Mouse (Mus musculus) CH12.LX (cell line): ENCODE results near the gene Dab1. TPM values are rescaled to one million over a fixed set of nuclear protein-coding genes. Genes with fewer than 3 reads are reported as not detected.

ENCODE experiments used
- DNase-seq: peaks from one replicate; pipeline ENCODE4 v3.0.0-alpha.2; 2013; ENCODE audit errors: extremely low read depth
- H3K27ac ChIP-seq: 2 replicates; pipeline ENCODE4 v1.5.1; 2012; ENCODE audit warnings: low read depth, mild to moderate bottlenecking, control low read depth, moderate library complexity; ENCODE audit not compliant: insufficient read depth
- H3K27me3 ChIP-seq: replicated peaks from 2 replicates; pipeline ENCODE3; 2012; ENCODE audit warnings: inconsistent platforms
- H3K36me3 ChIP-seq, 2 experiments: replicated peaks in 1 of 2; 2 replicates each; pipeline versions ENCODE3 to v1.6.1; 2012; ENCODE audit warnings: inconsistent platforms in 1 of 2, low read length in 1 of 2, mild to moderate bottlenecking in 1 of 2, mixed read lengths in 1 of 2, moderate library complexity in 1 of 2; ENCODE audit not compliant: control insufficient read depth in 1 of 2, insufficient read depth in 1 of 2
- H3K4me1 ChIP-seq, 2 experiments: 2 replicates each; pipeline ENCODE4 v1.6.1; 2012; ENCODE audit warnings: inconsistent platforms in 1 of 2, moderate library complexity in 1 of 2; ENCODE audit not compliant: insufficient read depth in 2 of 2, control insufficient read depth in 1 of 2
- H3K4me2 ChIP-seq: 2 replicates; pipeline ENCODE4 v1.6.1; 2012; ENCODE audit warnings: low read depth, mild to moderate bottlenecking, control low read depth; ENCODE audit not compliant: poor library complexity, insufficient read depth, severe bottlenecking
- H3K4me3 ChIP-seq, 3 experiments: fragments of 150-350 bp in 1 of 3; sonication (generic) in 1 of 3; replicated peaks in 1 of 3; 2 replicates each; pipeline versions ENCODE3 to v1.5.1; 2011 to 2012; ENCODE audit warnings: low read depth in 2 of 3, low read length in 2 of 3, mild to moderate bottlenecking in 2 of 3, moderate library complexity in 2 of 3, control low read depth in 1 of 3, improper control_type of control experiment in 1 of 3, inconsistent platforms in 1 of 3, mixed read lengths in 1 of 3; ENCODE audit not compliant: poor library complexity in 1 of 3
- H3K79me2 ChIP-seq: replicated peaks from 2 replicates; pipeline ENCODE4 v1.6.1; 2012; ENCODE audit warnings: mild to moderate bottlenecking, moderate library complexity; ENCODE audit not compliant: control insufficient read depth, poor library complexity, insufficient read depth, severe bottlenecking; ENCODE audit errors: extremely low read depth
- H3K9ac ChIP-seq: 2 replicates; pipeline ENCODE4 v1.6.1; 2012; ENCODE audit warnings: low read depth, mild to moderate bottlenecking, control low read depth, moderate library complexity; ENCODE audit not compliant: insufficient read depth
- H3K9me3 ChIP-seq: replicated peaks from 2 replicates; pipeline ENCODE3; 2012; ENCODE audit warnings: low read length, inconsistent platforms, mixed read lengths
- CTCF ChIP-seq, 2 experiments: IDR thresholded peaks in 1 of 2; conservative IDR thresholded peaks in 1 of 2; 2 replicates each; pipeline ENCODE4 v1.5.1; 2011 to 2012; ENCODE audit warnings: low read depth in 2 of 2, low read length in 2 of 2, improper control_type of control experiment in 1 of 2, inconsistent platforms in 1 of 2, mild to moderate bottlenecking in 1 of 2, moderate library complexity in 1 of 2
- E2F4 ChIP-seq: IDR thresholded peaks from 2 replicates; pipeline ENCODE4 v1.6.1; 2011; ENCODE audit warnings: low read depth, low read length, improper control_type of control experiment; ENCODE audit not compliant: insufficient replicate concordance
- GABPA ChIP-seq: IDR thresholded peaks from 2 replicates; pipeline ENCODE4 v1.6.1; 2012; ENCODE audit warnings: low read depth, low read length, improper control_type of control experiment, inconsistent platforms; ENCODE audit not compliant: insufficient replicate concordance
- IRF4 ChIP-seq: IDR thresholded peaks from 2 replicates; pipeline ENCODE4 v1.6.1; 2014; ENCODE audit warnings: low read depth, mild to moderate bottlenecking, inconsistent platforms, low read length, improper control_type of control experiment
- JUN ChIP-seq: IDR thresholded peaks from 2 replicates; pipeline ENCODE4 v1.6.1; 2011; ENCODE audit warnings: low read depth, mild to moderate bottlenecking, low read length, improper control_type of control experiment, moderate library complexity; ENCODE audit not compliant: insufficient read depth
- MAX ChIP-seq: IDR thresholded peaks from 2 replicates; pipeline ENCODE4 v1.6.1; 2011; ENCODE audit warnings: low read length, improper control_type of control experiment
- MAZ ChIP-seq: IDR thresholded peaks from 2 replicates; pipeline ENCODE4 v1.6.1; 2012; ENCODE audit warnings: low read depth, mild to moderate bottlenecking, inconsistent platforms, low read length, improper control_type of control experiment, moderate library complexity
- MEF2A ChIP-seq: IDR thresholded peaks from 2 replicates; pipeline ENCODE4 v1.6.1; 2014; ENCODE audit warnings: low read depth, mild to moderate bottlenecking, inconsistent platforms, low read length, improper control_type of control experiment, borderline replicate concordance
- MXI1 ChIP-seq: IDR thresholded peaks from 2 replicates; pipeline ENCODE4 v1.6.1; 2011; ENCODE audit warnings: mild to moderate bottlenecking, low read depth, low read length, improper control_type of control experiment
- POLR2A ChIP-seq: IDR thresholded peaks from 2 replicates; pipeline ENCODE4 v1.6.1; 2011; ENCODE audit warnings: low read depth, mild to moderate bottlenecking, improper control_type of control experiment, low read length
- POLR2AphosphoS2 ChIP-seq: IDR thresholded peaks from 2 replicates; pipeline ENCODE4 v1.6.1; 2011; ENCODE audit warnings: low read depth, low read length, improper control_type of control experiment
- RAD21 ChIP-seq: IDR thresholded peaks from 2 replicates; pipeline ENCODE4 v1.6.1; 2011; ENCODE audit warnings: low read depth, mild to moderate bottlenecking, low read length, improper control_type of control experiment, moderate library complexity
- RCOR1 ChIP-seq: conservative IDR thresholded peaks from 2 replicates; pipeline ENCODE4 v1.6.1; 2012; ENCODE audit warnings: low read depth, mild to moderate bottlenecking, inconsistent platforms, low read length, improper control_type of control experiment
- TBP ChIP-seq: conservative IDR thresholded peaks from 2 replicates; pipeline ENCODE4 v1.6.1; 2011; ENCODE audit warnings: low read depth, low read length, improper control_type of control experiment
- ZKSCAN1 ChIP-seq: IDR thresholded peaks from 2 replicates; pipeline ENCODE4 v1.6.1; 2012; ENCODE audit warnings: low read depth, inconsistent platforms, low read length, improper control_type of control experiment, borderline replicate concordance
- ZNF384 ChIP-seq: IDR thresholded peaks from 2 replicates; pipeline ENCODE4 v1.6.1; 2012; ENCODE audit warnings: low read depth, low read length, improper control_type of control experiment, inconsistent platforms
- dilution Hi-C: fragments of 300-500 bp; cut with MboI; formaldehyde crosslinking; loops from 2 replicates; pipeline ENCODE4 v1.14.3; 2020; ENCODE audit warnings: low sequenced_read_pairs; ENCODE audit not compliant: extremely low pct_unique_long_range_greater_than_20kb, extremely low pct_ligation_motif_present
- in situ Hi-C: fragments of 300-500 bp; cut with MboI; formaldehyde crosslinking; loops from 3 replicates; pipeline ENCODE4 v1.14.3; 2019; ENCODE audit warnings: low sequenced_read_pairs, low pct_ligation_motif_present, low pct_unique_long_range_greater_than_20kb, mixed read lengths
- polyA plus RNA-seq: library from polyadenylated mRNA; unstranded; fragments of >175 nt; gene quantifications from 2 replicates; pipeline ENCODE4 v1.2.1, GENCODE M21; 2012; ENCODE audit warnings: low read depth; ENCODE audit not compliant: insufficient read length
- total RNA-seq, 2 experiments: library from RNA; depleted of rRNA; stranded (reverse); fragments of 300-350 nt in 1 of 2; fragments of >200 nt in 1 of 2; gene quantifications; 2 replicates each; pipeline ENCODE4 v1.2.3; 2012 to 2014

Gene Dab1
- total and polyA plus RNA-seq, 3 experiments: not detected

DNA sequence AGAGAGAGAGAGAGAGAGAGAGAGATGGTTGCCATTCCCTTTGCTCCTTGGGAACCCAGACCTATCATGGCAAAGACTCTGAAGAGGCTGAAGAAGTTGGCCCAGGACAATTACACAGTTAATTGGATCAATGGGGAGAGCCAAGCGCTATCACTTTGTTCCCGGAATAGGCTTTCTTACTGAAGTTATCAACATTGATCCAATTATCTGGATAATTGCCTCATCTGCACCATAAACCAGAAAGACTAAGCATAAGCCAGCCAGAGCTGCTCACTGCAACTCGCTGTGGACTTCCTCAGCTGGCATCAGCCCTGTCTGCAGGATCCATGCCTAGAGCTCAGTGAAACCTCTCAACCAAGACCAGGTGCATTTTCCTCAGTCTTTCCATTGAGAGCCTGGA lies 1156.4 kb downstream of the Dab1 start:
- no peak overlapping the region for H3K9ac ChIP-seq
- no peak for TF ChIP-seq CTCF (conservative IDR thresholded peaks at IDR 0.05 in 1 of 2, IDR thresholded peaks at IDR 0.05 in 1 of 2; ENCODE audit: low read depth in 2 of 2, low read length in 2 of 2)
- TF ChIP-seq RAD21: no peak
- TF ChIP-seq TBP: no peak
- no peak for TF ChIP-seq MAX
- no peak for TF ChIP-seq RCOR1
- TF ChIP-seq GABPA: no peak
- TF ChIP-seq E2F4: no peak
- no peak for TF ChIP-seq POLR2A
- DNase-seq: no peak
- no peak overlapping the region for H3K4me2 ChIP-seq
- in situ Hi-C loops: no loop called here
- dilution Hi-C loops: no loop called here
- H3K27ac ChIP-seq: no peak overlapping the region
- H3K4me3 ChIP-seq: no peak overlapping the region
- no peaks in the 10 kb centered on the region for H3K27me3 ChIP-seq
- H3K79me2 ChIP-seq: no peaks in the 10 kb centered on the region
- no peaks in the 10 kb centered on the region for H3K36me3 ChIP-seq
- no peaks in the 10 kb centered on the region for H3K4me1 ChIP-seq
- peaks cover 27% of the 10 kb centered on the region for H3K9me3 ChIP-seq

DNA sequence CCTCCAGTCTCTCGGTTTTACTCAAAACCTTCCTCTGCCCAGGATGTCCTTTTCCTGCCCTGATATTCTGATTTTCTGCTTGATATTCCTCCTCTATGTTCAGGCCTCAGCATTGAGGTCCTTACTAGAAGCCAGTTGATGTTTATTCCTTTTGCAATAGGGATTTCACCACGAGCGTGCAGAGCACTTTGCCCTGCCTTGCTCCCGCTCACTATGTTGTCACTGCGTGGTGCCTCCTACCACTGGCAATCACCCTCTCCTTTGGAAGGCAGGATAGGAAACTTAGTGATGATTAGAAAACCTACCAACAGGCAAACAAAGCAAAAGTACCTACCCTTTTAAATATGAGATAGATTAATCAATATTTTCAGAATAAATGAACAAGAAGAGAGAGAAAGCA lies 1160.3 kb downstream of the Dab1 start:
- Histone ChIP-seq H3K79me2 (no peaks in the 10 kb centered on the region), H3K4me2 (no peak overlapping the region), H3K9me3 (peaks cover 33% of the 10 kb centered on the region), H3K27ac (no peak overlapping the region), H3K9ac (no peak overlapping the region), H3K27me3 (no peaks in the 10 kb centered on the region), H3K4me3 (no peak overlapping the region)
- no peak for DNase-seq
- dilution Hi-C loops: no loop called here
- TF ChIP-seq POLR2AphosphoS2 (no peak), MAZ (no peak), MXI1 (no peak)
- TF ChIP-seq, all 38 proteins: peak for 0
- Histone ChIP-seq H3K4me1 (peaks cover 0 to 23% of the 10 kb centered on the region in 2 experiments; a peak in 2 of 4 replicates), H3K36me3 (no peaks in the 10 kb centered on the region)
- in situ Hi-C loops: no loop called here

DNA sequence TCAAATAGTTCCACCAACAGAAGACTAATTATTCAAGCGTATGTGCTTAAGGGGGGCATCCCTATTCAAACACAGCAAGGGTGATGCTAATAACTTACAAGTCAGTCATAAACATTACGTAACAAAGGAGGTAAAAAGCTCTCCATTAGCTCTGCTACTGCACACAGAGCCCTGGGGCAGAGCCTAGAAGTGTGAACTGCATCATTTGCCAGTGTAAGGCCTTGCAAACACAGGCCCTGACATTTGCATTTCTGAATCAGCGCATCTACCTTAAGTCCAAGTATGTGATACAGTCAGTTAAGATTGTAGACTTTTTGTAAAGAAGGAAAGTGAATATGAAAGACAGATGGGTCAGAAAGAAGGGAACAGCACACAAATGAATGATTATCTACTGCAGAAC lies 1162.3 kb downstream of the Dab1 start:
- Histone ChIP-seq H3K27ac (no peak overlapping the region), H3K9me3 (peaks cover 38% of the 10 kb centered on the region), H3K79me2 (no peaks in the 10 kb centered on the region), H3K9ac (no peak overlapping the region), H3K4me2 (no peak overlapping the region), H3K4me1 (peaks cover 0 to 29% of the 10 kb centered on the region in 2 experiments; a peak in 2 of 4 replicates), H3K4me3 (no peak overlapping the region), H3K27me3 (no peaks in the 10 kb centered on the region), H3K36me3 (no peaks in the 10 kb centered on the region)
- dilution Hi-C loops: no loop called here
- in situ Hi-C loops: no loop called here
- DNase-seq: no peak
- no peak for TF ChIP-seq E2F4
- TF ChIP-seq JUN: no peak
- TF ChIP-seq RAD21: no peak
- no peak for TF ChIP-seq ZKSCAN1
- no peak for TF ChIP-seq ZNF384
- TF ChIP-seq IRF4: no peak
- no peak for TF ChIP-seq MEF2A
